Mouse (Mus musculus): ENCODE data around the gene Galc.

Galc gene

GRCm38 (mm10) chr12:98180235-98180800 is 78.9 kb downstream of the Galc start:
- DNase-seq, result no peak

DNA sequence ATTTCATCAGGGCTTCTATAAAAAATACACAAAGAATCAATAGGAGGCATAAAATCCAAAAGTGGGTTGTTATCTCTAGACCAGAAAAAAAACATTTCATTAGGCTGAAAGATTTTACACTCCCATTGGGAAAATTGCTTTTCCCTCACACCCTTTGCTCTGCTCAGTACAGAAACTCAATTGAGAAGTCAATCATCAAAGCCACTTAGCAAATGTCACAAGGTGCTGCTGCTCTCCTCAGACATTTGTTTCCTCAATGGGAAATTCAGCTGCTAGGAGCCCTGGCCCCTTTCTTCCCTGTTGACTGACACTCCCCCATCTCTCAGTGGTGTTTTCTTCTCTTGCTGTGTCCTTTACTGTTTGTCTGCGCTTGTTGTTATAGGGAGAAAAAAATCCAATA is 79.8 kb downstream of the Galc start:
- DNase-seq, result no peak

- DNase-seq, result no peak
Observed at GRCm38 (mm10) chr12:98176632-98177031, 82.6 kb downstream of the Galc start.

DNA sequence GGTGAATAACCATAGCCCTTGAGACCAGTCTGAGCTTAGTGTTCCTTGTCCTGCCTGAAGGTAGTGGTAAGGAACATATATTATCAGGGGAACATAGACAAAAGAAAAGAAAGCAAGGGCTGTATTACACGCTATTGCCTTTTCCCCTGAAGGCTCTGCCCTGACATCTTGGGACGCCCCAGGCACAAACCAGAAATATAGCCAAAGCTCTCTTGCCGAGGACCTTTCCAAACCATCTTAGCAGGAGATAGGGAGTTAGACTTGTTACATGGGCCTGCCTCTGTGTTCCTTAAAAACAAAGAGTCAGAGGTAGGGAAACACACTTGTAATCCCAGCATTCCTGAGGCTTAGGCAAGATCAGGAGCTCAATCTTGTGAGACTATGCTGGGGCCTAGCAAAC is 97.4 kb downstream of the Galc start:
- DNase-seq, result no peak

DNA sequence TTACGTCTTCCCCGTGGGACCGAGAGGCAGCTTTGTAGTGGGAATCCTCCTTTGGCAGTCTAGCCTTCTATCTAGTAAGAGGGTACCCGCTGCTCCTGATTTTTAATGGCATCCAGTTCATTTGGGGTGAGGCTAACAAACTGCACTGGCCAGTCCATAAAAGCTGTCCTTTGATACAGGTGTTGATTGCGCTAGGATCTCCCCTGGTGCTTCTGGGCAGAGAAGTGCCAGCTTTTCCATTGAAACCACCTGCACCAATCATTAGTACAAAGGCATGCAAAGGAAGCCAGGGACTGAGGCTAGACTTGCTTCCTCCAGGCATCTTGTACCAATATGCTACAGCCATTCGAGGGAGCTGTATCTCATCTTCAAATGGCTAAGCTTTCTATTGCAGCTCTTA is 98.4 kb downstream of the Galc start:
- DNase-seq, result no peak
